Mouse (Mus musculus): ENCODE measurements at regions not wholly inside any gene's neighbourhood (a gene's known extent, or its start where the extent isn't known, plus 50 kb on each side); places are given as distances from the start of the nearest gene placed in this dataset.

GRCm38 (mm10) chr15:60633457-60633850 is 220.1 kb downstream of the Fam84b start:
- TF ChIP-seq FLI1 (IDR thresholded peaks at IDR 0.05; ENCODE audit: low read length) (no peak), GATA1 (IDR thresholded peaks at IDR 0.05; ENCODE audit: borderline replicate concordance, low read length) (no peak)
- H3K4me1 ChIP-seq, result no peaks in the 10 kb centered on the region
- H3K36me3 ChIP-seq (replicated peaks; ENCODE audit: low read length), result no peaks in the 10 kb centered on the region
- H3K9me3 ChIP-seq, result no peaks in the 10 kb centered on the region
- no peak overlapping the region for H3K4me3 ChIP-seq (replicated peaks)
- no peaks in the 10 kb centered on the region for H3K27me3 ChIP-seq (replicated peaks)

DNA sequence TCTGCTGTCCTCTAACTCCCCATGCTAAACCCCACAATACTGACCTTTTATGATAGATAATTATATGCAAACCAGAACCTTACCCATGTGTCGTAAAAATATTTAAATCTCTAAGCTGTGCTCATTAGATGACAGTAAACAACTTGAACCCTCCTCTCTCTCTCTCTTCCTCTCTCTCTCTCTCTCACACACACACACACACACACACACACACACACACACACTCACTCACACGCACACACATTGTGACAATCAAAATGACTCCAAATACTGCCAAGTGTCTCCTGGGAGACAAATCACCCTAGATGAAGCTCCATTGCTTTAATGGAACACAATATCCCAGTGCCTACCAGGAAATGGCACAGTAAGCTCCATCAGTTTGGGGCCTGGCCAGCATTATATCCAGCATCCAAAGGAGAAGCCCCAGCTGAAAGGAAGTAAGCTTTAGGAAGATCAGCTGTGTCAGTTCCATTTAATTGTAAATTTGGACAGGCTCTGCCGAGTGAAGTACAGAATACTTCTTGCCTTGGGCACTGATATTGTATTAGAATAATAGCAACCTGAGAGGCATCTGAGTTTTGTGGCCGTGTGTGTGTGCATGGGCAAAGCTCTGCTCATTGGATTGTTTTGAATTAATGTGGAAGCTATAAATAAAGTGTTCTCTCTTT is 220.7 kb downstream of the Fam84b start:
- no peaks in the 10 kb centered on the region for H3K9me3 ChIP-seq
- no peaks in the 10 kb centered on the region for H3K4me1 ChIP-seq
- no peaks in the 10 kb centered on the region for H3K27me3 ChIP-seq (replicated peaks)
- no peak overlapping the region for H3K4me3 ChIP-seq (replicated peaks)
- no peak for TF ChIP-seq FLI1 (IDR thresholded peaks at IDR 0.05; ENCODE audit: low read length)
- no peak for TF ChIP-seq GATA1 (IDR thresholded peaks at IDR 0.05; ENCODE audit: borderline replicate concordance, low read length)
- no peaks in the 10 kb centered on the region for H3K36me3 ChIP-seq (replicated peaks; ENCODE audit: low read length)

- no peaks in the 10 kb centered on the region for H3K36me3 ChIP-seq (replicated peaks; ENCODE audit: low read length)
Observed at GRCm38 (mm10) chr15:60630756-60631402, 222.7 kb downstream of the Fam84b start.

DNA sequence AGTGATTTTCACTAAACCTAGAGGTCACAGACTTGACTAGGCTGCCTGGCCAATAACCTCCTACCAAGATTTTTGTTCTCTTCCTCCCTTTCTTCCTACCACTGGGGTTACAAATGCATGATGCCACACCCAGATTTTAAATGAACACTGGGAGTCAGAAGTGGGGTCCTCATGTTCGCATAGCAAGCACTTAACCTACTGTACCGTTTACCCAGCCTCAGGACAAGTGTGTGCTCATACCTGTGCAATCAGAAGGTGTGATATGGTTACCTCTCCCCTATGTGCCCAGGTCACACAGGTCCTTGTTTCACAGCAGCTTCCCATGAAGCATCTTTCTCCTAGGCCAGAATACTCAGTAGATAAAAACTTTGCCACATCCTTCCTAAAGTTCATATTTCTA is 234.8 kb downstream of the Fam84b start:
- Histone ChIP-seq H3K9me3 (no peaks in the 10 kb centered on the region), H3K36me3 (replicated peaks; ENCODE audit: low read length) (no peaks in the 10 kb centered on the region), H3K27me3 (replicated peaks) (no peaks in the 10 kb centered on the region), H3K4me3 (replicated peaks) (no peak overlapping the region), H3K4me1 (no peaks in the 10 kb centered on the region)
- TF ChIP-seq FLI1 (IDR thresholded peaks at IDR 0.05; ENCODE audit: low read length) (no peak), GATA1 (IDR thresholded peaks at IDR 0.05; ENCODE audit: borderline replicate concordance, low read length) (no peak)

More at GRCm38 (mm10) chr15:60630756-60631402, 222.7 kb downstream of the Fam84b start:
- TF ChIP-seq FLI1 (IDR thresholded peaks at IDR 0.05; ENCODE audit: low read length), result no peak
- no peak for TF ChIP-seq GATA1 (IDR thresholded peaks at IDR 0.05; ENCODE audit: borderline replicate concordance, low read length)
- Histone ChIP-seq H3K4me1 (no peaks in the 10 kb centered on the region), H3K9me3 (no peaks in the 10 kb centered on the region), H3K4me3 (replicated peaks) (no peak overlapping the region), H3K27me3 (replicated peaks) (no peaks in the 10 kb centered on the region)

DNA sequence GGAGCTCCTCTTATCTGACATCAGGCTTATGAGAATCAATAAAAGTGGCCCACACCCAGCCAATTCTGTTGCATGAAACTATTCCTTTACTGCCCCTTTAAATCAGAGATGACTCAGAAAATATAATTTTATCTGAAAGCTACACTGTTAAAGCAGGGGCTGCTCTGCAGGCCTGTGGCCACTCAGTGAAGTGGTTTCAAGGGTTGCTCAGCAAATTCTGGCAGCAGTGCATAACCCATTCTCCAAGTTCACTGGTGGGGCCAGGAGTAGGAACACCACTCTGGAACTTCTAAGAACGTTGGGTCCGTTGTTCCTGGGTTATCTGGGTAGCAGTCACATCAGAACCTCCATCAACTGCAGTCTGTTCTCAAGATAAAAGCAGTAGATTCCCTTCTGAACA is 236.2 kb downstream of the Fam84b start:
- Histone ChIP-seq H3K9me3 (no peaks in the 10 kb centered on the region), H3K36me3 (replicated peaks; ENCODE audit: low read length) (no peaks in the 10 kb centered on the region), H3K27me3 (replicated peaks) (no peaks in the 10 kb centered on the region), H3K4me1 (no peaks in the 10 kb centered on the region), H3K4me3 (replicated peaks) (no peak overlapping the region)
- TF ChIP-seq FLI1 (IDR thresholded peaks at IDR 0.05; ENCODE audit: low read length) (no peak), GATA1 (IDR thresholded peaks at IDR 0.05; ENCODE audit: borderline replicate concordance, low read length) (no peak)

DNA sequence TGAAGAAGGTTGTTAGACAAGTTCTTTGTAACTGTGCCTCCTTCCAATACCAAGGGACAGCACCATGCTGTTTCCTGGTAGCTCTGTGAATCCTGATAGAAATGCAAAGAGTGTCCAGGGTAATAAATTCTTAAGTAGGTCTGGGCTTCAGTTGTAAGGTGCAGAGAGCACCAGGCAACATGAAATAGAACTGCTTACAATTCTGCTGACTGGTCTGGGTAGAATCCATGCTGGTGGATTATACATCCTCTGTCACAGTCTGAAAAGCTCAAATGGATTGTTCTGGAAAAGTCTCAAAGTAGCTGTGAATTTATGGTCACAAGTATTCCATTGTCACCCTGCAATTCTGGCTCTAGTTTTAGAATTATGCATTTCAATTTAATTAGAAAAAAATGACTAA is 251.7 kb downstream of the Fam84b start:
- Histone ChIP-seq H3K9me3 (peaks cover 10% of the 10 kb centered on the region), H3K36me3 (replicated peaks; ENCODE audit: low read length) (no peaks in the 10 kb centered on the region), H3K4me3 (replicated peaks) (no peak overlapping the region), H3K4me1 (no peaks in the 10 kb centered on the region), H3K27me3 (replicated peaks) (no peaks in the 10 kb centered on the region)
- TF ChIP-seq GATA1 (IDR thresholded peaks at IDR 0.05; ENCODE audit: borderline replicate concordance, low read length) (no peak), FLI1 (IDR thresholded peaks at IDR 0.05; ENCODE audit: low read length) (no peak)

DNA sequence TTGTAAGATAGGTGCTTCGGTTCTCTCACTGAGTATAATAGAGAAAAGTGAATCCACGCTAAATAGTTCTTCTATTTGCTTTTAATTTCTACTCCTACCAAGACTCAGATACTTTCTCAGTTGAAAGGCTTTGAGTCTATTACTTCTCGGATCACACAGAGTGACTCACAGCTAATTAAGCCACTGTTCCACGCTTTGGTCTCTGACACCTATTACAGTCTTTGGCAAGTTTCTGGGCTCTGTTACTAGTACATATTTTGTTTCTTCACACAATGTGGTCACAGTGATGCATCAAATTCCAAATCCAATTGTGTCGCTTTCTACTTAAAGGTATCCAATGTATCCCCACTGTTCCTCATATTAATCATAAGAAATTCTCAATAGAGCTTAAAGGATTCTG is 276.5 kb downstream of the Fam84b start:
- Histone ChIP-seq H3K27me3 (replicated peaks) (no peaks in the 10 kb centered on the region), H3K4me1 (no peaks in the 10 kb centered on the region), H3K4me3 (replicated peaks) (no peak overlapping the region), H3K36me3 (replicated peaks; ENCODE audit: low read length) (no peaks in the 10 kb centered on the region), H3K9me3 (no peaks in the 10 kb centered on the region)
- no peak for TF ChIP-seq GATA1 (IDR thresholded peaks at IDR 0.05; ENCODE audit: borderline replicate concordance, low read length)
- TF ChIP-seq FLI1 (IDR thresholded peaks at IDR 0.05; ENCODE audit: low read length), result no peak

DNA sequence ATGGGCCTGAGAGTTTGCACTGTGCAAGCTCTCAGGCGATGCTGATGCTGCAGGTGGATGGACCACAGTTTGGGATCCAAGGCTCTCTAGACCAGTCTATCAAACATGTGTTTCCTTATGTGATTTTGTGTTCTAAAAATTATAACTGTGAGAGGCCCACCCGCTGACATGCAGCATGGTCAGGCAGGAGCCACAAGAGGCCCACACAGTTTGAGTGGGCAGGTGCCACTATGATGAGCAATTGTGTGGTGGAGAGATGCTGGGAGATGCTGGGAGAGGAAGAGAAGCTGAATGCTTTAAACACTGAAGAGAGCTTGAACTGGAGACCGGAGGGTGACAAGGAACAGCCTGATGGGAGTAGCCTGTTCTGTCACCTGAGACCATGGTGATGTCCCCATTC is 287.3 kb downstream of the Fam84b start:
- H3K4me1 ChIP-seq, result no peaks in the 10 kb centered on the region
- no peaks in the 10 kb centered on the region for H3K27me3 ChIP-seq (replicated peaks)
- H3K9me3 ChIP-seq, result no peaks in the 10 kb centered on the region
- H3K4me3 ChIP-seq (replicated peaks), result no peak overlapping the region
- TF ChIP-seq GATA1 (IDR thresholded peaks at IDR 0.05; ENCODE audit: borderline replicate concordance, low read length) (no peak), FLI1 (IDR thresholded peaks at IDR 0.05; ENCODE audit: low read length) (no peak)
- no peaks in the 10 kb centered on the region for H3K36me3 ChIP-seq (replicated peaks; ENCODE audit: low read length)

DNA sequence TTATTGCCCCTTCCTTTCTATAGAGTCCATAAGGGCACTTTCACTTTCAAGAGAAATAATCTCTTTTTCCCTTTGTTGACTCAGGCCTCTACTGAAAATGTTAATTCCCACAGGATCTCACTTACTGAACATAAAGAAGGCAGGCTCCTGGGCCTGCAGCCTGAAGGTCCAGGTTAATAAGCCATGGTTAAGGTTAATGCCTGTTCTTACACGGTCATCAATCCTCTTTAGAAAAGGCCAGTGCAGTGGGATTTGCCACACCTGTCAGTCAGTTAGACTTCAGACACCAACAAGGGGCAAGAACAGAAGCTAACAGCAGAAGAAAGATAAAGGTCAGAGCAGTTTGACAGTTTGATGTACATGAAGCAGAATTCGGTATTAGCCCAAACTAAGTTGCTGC is 288.6 kb downstream of the Fam84b start:
- no peaks in the 10 kb centered on the region for H3K36me3 ChIP-seq (replicated peaks; ENCODE audit: low read length)
- no peaks in the 10 kb centered on the region for H3K27me3 ChIP-seq (replicated peaks)
- no peak overlapping the region for H3K4me3 ChIP-seq (replicated peaks)
- H3K4me1 ChIP-seq, result no peaks in the 10 kb centered on the region
- TF ChIP-seq FLI1 (IDR thresholded peaks at IDR 0.05; ENCODE audit: low read length) (no peak), GATA1 (IDR thresholded peaks at IDR 0.05; ENCODE audit: borderline replicate concordance, low read length) (no peak)
- no peaks in the 10 kb centered on the region for H3K9me3 ChIP-seq

DNA sequence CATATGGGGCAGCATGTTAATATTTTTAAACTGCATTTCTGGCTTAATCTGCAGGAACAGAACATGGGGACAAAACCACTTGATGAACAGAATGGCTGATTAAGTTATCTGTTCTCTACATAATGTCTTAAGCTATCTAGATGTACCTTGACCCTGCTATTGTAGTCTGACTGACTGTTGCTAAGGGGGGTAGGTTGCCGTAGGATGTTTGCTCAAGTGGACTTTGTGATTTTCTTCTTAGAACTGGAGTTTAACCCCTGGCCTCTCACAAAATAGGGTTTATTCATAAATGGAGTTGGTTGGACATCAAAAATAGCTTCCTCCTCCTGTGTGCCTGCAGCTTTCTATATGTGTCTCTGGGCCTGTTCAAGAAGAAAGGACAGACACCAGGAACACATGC is 292.9 kb downstream of the Fam84b start:
- Histone ChIP-seq H3K4me3 (replicated peaks) (no peak overlapping the region), H3K4me1 (no peaks in the 10 kb centered on the region), H3K27me3 (replicated peaks) (no peaks in the 10 kb centered on the region), H3K9me3 (peaks cover 8% of the 10 kb centered on the region), H3K36me3 (replicated peaks; ENCODE audit: low read length) (no peaks in the 10 kb centered on the region)
- TF ChIP-seq GATA1 (IDR thresholded peaks at IDR 0.05; ENCODE audit: borderline replicate concordance, low read length), result no peak
- TF ChIP-seq FLI1 (IDR thresholded peaks at IDR 0.05; ENCODE audit: low read length), result no peak

Data from megakaryocyte, embryonic 14.5 days (primary cell).